In genomic region chr14:100634521-100634920, GRCm38 (mm10) we compare ENCODE assay signal across 19 mouse cellular contexts.
DNase-seq lines count a peak whose midpoint lies in the region; TF ChIP-seq lines count a peak whose summit lies in the region.
"Had no signal": no experiment of that assay in that cellular context is flagged by ENCODE, and none has a peak within 500 bp of the region (broad histone marks: within the 10 kb centered on the region; RNA-seq: fewer than 3 reads in every experiment).

No protein-coding gene starts in this region.

- H3K27ac ChIP-seq in liver, adult 2 months (replicated peaks; ENCODE audit: insufficient read depth, low read depth, low read length): no peak overlapping the region
- H3K27ac ChIP-seq: embryonic facial prominence, embryonic 10.5 days; forebrain, embryonic 13.5 days had no signal

- H3K36me3 ChIP-seq in liver, adult 2 months (ENCODE audit: control insufficient read depth, insufficient read depth, low read length): no peaks in the 10 kb centered on the region
- H3K36me3 ChIP-seq: embryonic facial prominence, embryonic 10.5 days; G1E; heart, embryonic 12.5 days had no signal

- no peak for TF ChIP-seq CTCF in liver, adult 2 months (IDR thresholded peaks at IDR 0.05; ENCODE audit: low read depth, low read length)

- H3K4me3 ChIP-seq in liver, adult 2 months (ENCODE audit: insufficient read depth, low read depth, low read length): no peak overlapping the region
- H3K4me3 ChIP-seq: embryonic facial prominence, embryonic 10.5 days; forebrain, embryonic 13.5 days; heart, embryonic 12.5 days had no signal

- DNase-seq in adrenal gland, adult (ENCODE audit: inconsistent age in 2 of 2, low spot score in 1 of 2): peak; percentile 60 to 83
- DNase-seq in adrenal gland, adult 18-20 months (ENCODE audit: low spot score in 2 of 2): no peak
- DNase-seq in gastrocnemius, postnatal 14 days: peak; percentile 9
- DNase-seq in gastrocnemius, adult 8-10 months (ENCODE audit: low spot score in 2 of 2): no peak
- DNase-seq in liver, adult 2 months (ENCODE audit: extremely low read depth, low read depth, low spot score): peak; percentile 5
- no peak for DNase-seq in liver
- no peak for DNase-seq in neural tube, embryonic 10.5 days (ENCODE audit: extremely low spot score, low spot score)
- DNase-seq: B cell, adult 2 months; cerebellum, adult 11 months; cerebellum, adult 8-10 months; cerebellum, postnatal 14 days; forebrain, postnatal 0 days; gastrocnemius, postnatal 10 days; heart, postnatal 36 days; kidney, adult 18-20 months had no signal

- no peaks in the 10 kb centered on the region for H3K27me3 ChIP-seq in liver, adult 2 months (ENCODE audit: control insufficient read depth, insufficient read depth, low read length)
- H3K27me3 ChIP-seq: forebrain, embryonic 13.5 days; heart, embryonic 12.5 days had no signal

- no peak for TF ChIP-seq POLR2A in liver, adult 2 months (IDR thresholded peaks at IDR 0.05; ENCODE audit: extremely low read depth, insufficient read depth, low read length)

- H3K4me1 ChIP-seq in liver, adult 2 months (ENCODE audit: control insufficient read depth, insufficient read depth, low read length): no peaks in the 10 kb centered on the region
- H3K4me1 ChIP-seq: embryonic facial prominence, embryonic 10.5 days; forebrain, embryonic 13.5 days; heart, embryonic 12.5 days had no signal

- H3K79me2 ChIP-seq in liver, adult 2 months (ENCODE audit: control insufficient read depth, insufficient read depth, low read length): no peaks in the 10 kb centered on the region

- WGBS in liver, adult 2 months: 27% methylated on average over 6 of the region's 6 CpGs

- no peak overlapping the region for H3K9ac ChIP-seq in liver, adult 2 months (ENCODE audit: low read depth, low read length)
- H3K9ac ChIP-seq: forebrain, embryonic 13.5 days; forebrain, postnatal 0 days; heart, embryonic 12.5 days had no signal

- intact Hi-C loops in gastrocnemius, postnatal 14 days (cut with DNase I; ENCODE audit: low total_unique reads): no loop called here

Comparison
In these comparisons a context has a peak if more than half of its experiments do, and no peak if none do; other contexts are left out.
1. DNase-seq: peak in adrenal gland, adult (2 of 2), gastrocnemius, postnatal 14 days (single experiment) and liver, adult 2 months (single experiment); none in adrenal gland, adult 18-20 months (0 of 2), gastrocnemius, adult 8-10 months (0 of 2), liver (single experiment) and neural tube, embryonic 10.5 days (single experiment).